Mouse (Mus musculus): Measurements from ENCODE around the gene Gigyf1.

GRCm38 (mm10) chr5:137527413-137527812 is 9.1 kb downstream of the Gigyf1 start:
- no peak for TF ChIP-seq CTCF (IDR thresholded peaks at IDR 0.05; ENCODE audit: low read depth)
- TF ChIP-seq EP300 (optimal IDR thresholded peaks at IDR 0.05) = no peak
